Mouse (Mus musculus) MEL (cell line): Measurements from ENCODE around the gene Gng12. TPM values are rescaled to one million over a fixed set of nuclear protein-coding genes. Genes with fewer than 3 reads are reported as not detected.

Experiments
- DNase-seq: peaks from one replicate; pipeline ENCODE4 v3.0.0; 2011; ENCODE audit warnings: low read depth, low spot score
- H3K27ac ChIP-seq: 2 replicates; pipeline ENCODE4 v1.5.1; 2012; ENCODE audit warnings: low read depth, mild to moderate bottlenecking, control low read depth, low read length, moderate library complexity; ENCODE audit not compliant: control insufficient read depth
- H3K27me3 ChIP-seq, 2 experiments: fragments of 150-350 bp in 1 of 2; sonication (generic) in 1 of 2; 2 replicates each; pipeline ENCODE4 v1.6.1; 2012; ENCODE audit warnings: low read length in 2 of 2, mild to moderate bottlenecking in 2 of 2, improper control_type of control experiment in 1 of 2, moderate library complexity in 1 of 2; ENCODE audit not compliant: insufficient read depth in 2 of 2, control insufficient read depth in 1 of 2
- H3K36me3 ChIP-seq, 2 experiments: 2 replicates each; pipeline ENCODE4 v1.6.1; 2012 to 2014; ENCODE audit warnings: low read length in 2 of 2, improper control_type of control experiment in 1 of 2, inconsistent platforms in 1 of 2, mild to moderate bottlenecking in 1 of 2; ENCODE audit not compliant: insufficient read depth in 2 of 2, control insufficient read depth in 1 of 2
- H3K4me1 ChIP-seq, 2 experiments: fragments of 150-350 bp in 1 of 2; sonication (generic) in 1 of 2; 2 replicates each; pipeline ENCODE4 v1.6.1; 2012; ENCODE audit warnings: low read length in 2 of 2, improper control_type of control experiment in 1 of 2, mild to moderate bottlenecking in 1 of 2; ENCODE audit not compliant: insufficient read depth in 2 of 2, control insufficient read depth in 1 of 2
- H3K4me3 ChIP-seq, 2 experiments: fragments of 150-350 bp in 1 of 2; sonication (generic) in 1 of 2; 2 replicates each; pipeline ENCODE4 v1.5.1; 2012; ENCODE audit warnings: low read depth in 2 of 2, low read length in 2 of 2, mild to moderate bottlenecking in 2 of 2, moderate library complexity in 2 of 2, control low read depth in 1 of 2, improper control_type of control experiment in 1 of 2; ENCODE audit not compliant: control insufficient read depth in 1 of 2, insufficient read depth in 1 of 2
- H3K79me2 ChIP-seq: 2 replicates; pipeline ENCODE4 v1.6.1; 2012; ENCODE audit warnings: mild to moderate bottlenecking, low read length, moderate library complexity; ENCODE audit not compliant: control insufficient read depth, poor library complexity, insufficient read depth
- H3K9ac ChIP-seq: 2 replicates; pipeline ENCODE4 v1.6.1; 2012; ENCODE audit warnings: low read depth, mild to moderate bottlenecking, control low read depth, low read length, moderate library complexity; ENCODE audit not compliant: control insufficient read depth, poor library complexity, severe bottlenecking
- H3K9me3 ChIP-seq: fragments of 150-350 bp; sonication (generic); replicated peaks from 2 replicates; pipeline ENCODE4 v1.6.1; 2012; ENCODE audit warnings: mild to moderate bottlenecking, low read length, improper control_type of control experiment, moderate library complexity; ENCODE audit not compliant: insufficient read depth
- CHD1 ChIP-seq: IDR thresholded peaks from 2 replicates; pipeline ENCODE4 v1.6.1; 2012; ENCODE audit warnings: low read depth, mild to moderate bottlenecking, inconsistent platforms, low read length, improper control_type of control experiment
- CHD2 ChIP-seq: IDR thresholded peaks from 2 replicates; pipeline ENCODE4 v1.6.1; 2011; ENCODE audit warnings: low read length, improper control_type of control experiment
- CTCF ChIP-seq, 3 experiments: IDR thresholded peaks in 2 of 3; conservative IDR thresholded peaks in 1 of 3; 2 replicates each; pipeline ENCODE4 v1.5.1; 2011 to 2012; ENCODE audit warnings: low read length in 3 of 3, low read depth in 2 of 3, mild to moderate bottlenecking in 2 of 3, improper control_type of control experiment in 1 of 3, inconsistent platforms in 1 of 3, mixed read lengths in 1 of 3, moderate library complexity in 1 of 3; ENCODE audit not compliant: control insufficient read depth in 1 of 3, insufficient read depth in 1 of 3, poor library complexity in 1 of 3, severe bottlenecking in 1 of 3
- EP300 ChIP-seq, 2 experiments: IDR thresholded peaks; 2 replicates each; pipeline ENCODE4 v1.6.1; 2011; ENCODE audit warnings: improper control_type of control experiment in 2 of 2, low read length in 2 of 2, low read depth in 1 of 2, mild to moderate bottlenecking in 1 of 2
- ETS1 ChIP-seq: IDR thresholded peaks from 2 replicates; pipeline ENCODE4 v1.6.1; 2012; ENCODE audit warnings: low read depth, mild to moderate bottlenecking, inconsistent platforms, low read length, improper control_type of control experiment, moderate library complexity
- HCFC1 ChIP-seq: IDR thresholded peaks from 2 replicates; pipeline ENCODE4 v1.6.1; 2012; ENCODE audit warnings: low read depth, mild to moderate bottlenecking, inconsistent platforms, low read length, improper control_type of control experiment, moderate library complexity
- MAX ChIP-seq: IDR thresholded peaks from 2 replicates; pipeline ENCODE4 v1.6.1; 2011; ENCODE audit warnings: low read length, improper control_type of control experiment
- MYB ChIP-seq: IDR thresholded peaks from 2 replicates; pipeline ENCODE4 v1.6.1; 2011; ENCODE audit warnings: mild to moderate bottlenecking, low read depth, low read length, improper control_type of control experiment
- MYC ChIP-seq: IDR thresholded peaks from 2 replicates; pipeline ENCODE4 v1.6.1; 2011; ENCODE audit warnings: low read depth, mild to moderate bottlenecking, low read length, improper control_type of control experiment, moderate library complexity
- POLR2AphosphoS5 ChIP-seq: IDR thresholded peaks from 2 replicates; pipeline ENCODE4 v1.6.1; 2012; ENCODE audit warnings: low read depth, borderline replicate concordance, mild to moderate bottlenecking, inconsistent platforms, low read length, moderate library complexity, mixed read lengths
- RAD21 ChIP-seq: IDR thresholded peaks from 2 replicates; pipeline ENCODE4 v1.6.1; 2011; ENCODE audit warnings: mild to moderate bottlenecking, low read depth, low read length, improper control_type of control experiment
- RCOR1 ChIP-seq: IDR thresholded peaks from 2 replicates; pipeline ENCODE4 v1.6.1; 2012; ENCODE audit warnings: low read depth, mild to moderate bottlenecking, inconsistent platforms, low read length, improper control_type of control experiment
- SIN3A ChIP-seq: IDR thresholded peaks from 2 replicates; pipeline ENCODE4 v1.6.1; 2012; ENCODE audit warnings: low read length, improper control_type of control experiment, inconsistent platforms
- SMC3 ChIP-seq: IDR thresholded peaks from 2 replicates; pipeline ENCODE4 v1.6.1; 2011; ENCODE audit warnings: low read depth, low read length, improper control_type of control experiment
- TAL1 ChIP-seq: IDR thresholded peaks from 2 replicates; pipeline ENCODE4 v1.6.1; 2012; ENCODE audit warnings: mild to moderate bottlenecking, inconsistent platforms, low read length, moderate library complexity, mixed read lengths
- USF1 ChIP-seq: IDR thresholded peaks from 2 replicates; pipeline ENCODE4 v1.6.1; 2014; ENCODE audit warnings: low read depth, mild to moderate bottlenecking, inconsistent platforms, low read length, improper control_type of control experiment, moderate library complexity
- USF2 ChIP-seq, 2 experiments: IDR thresholded peaks; 2 replicates each; pipeline ENCODE4 v1.6.1; 2011 to 2012; ENCODE audit warnings: improper control_type of control experiment in 2 of 2, low read length in 2 of 2, borderline replicate concordance in 1 of 2, inconsistent platforms in 1 of 2, low read depth in 1 of 2, mild to moderate bottlenecking in 1 of 2; ENCODE audit not compliant: insufficient read depth in 1 of 2
- ZC3H11A ChIP-seq: IDR thresholded peaks from 2 replicates; pipeline ENCODE4 v1.6.1; 2012; ENCODE audit warnings: low read depth, mild to moderate bottlenecking, inconsistent platforms, low read length, improper control_type of control experiment
- ZNF384 ChIP-seq: IDR thresholded peaks from 2 replicates; pipeline ENCODE4 v1.6.1; 2012; ENCODE audit warnings: low read depth, mild to moderate bottlenecking, inconsistent platforms, low read length, improper control_type of control experiment
- polyA plus RNA-seq, 2 experiments: library from polyadenylated mRNA; stranded (reverse) in 1 of 2; unstranded in 1 of 2; fragments of >175 nt in 1 of 2; fragments of >200 nt in 1 of 2; gene quantifications; 2 replicates each; pipeline versions ENCODE4 v1.2.1 to v1.2.4; 2012; ENCODE audit warnings: low replicate concordance in 2 of 2, low read depth in 1 of 2; ENCODE audit not compliant: insufficient read length in 2 of 2, insufficient read depth in 1 of 2, missing spikeins in 1 of 2
- total RNA-seq: library from RNA; depleted of rRNA; stranded (reverse); fragments of 300-350 nt; gene quantifications from 2 replicates; pipeline ENCODE4 v1.2.3, GENCODE M21; 2012

Gng12 gene
- total and polyA plus RNA-seq, 3 experiments = 16.8 to 44.0 TPM; not detected in 1

- Histone ChIP-seq H3K27me3 (no peaks in the 10 kb centered on the region), H3K9ac (no peak overlapping the region), H3K9me3 (no peaks in the 10 kb centered on the region), H3K79me2 (no peaks in the 10 kb centered on the region), H3K27ac (no peak overlapping the region; the same call in 1 of the 2 replicates), H3K4me1 (peaks cover 0 to 4% of the 10 kb centered on the region in 2 experiments; a peak in 2 of 4 replicates), H3K4me3 (no peak overlapping the region), H3K36me3 (peaks cover 0 to 11% of the 10 kb centered on the region in 2 experiments; a peak in 2 of 4 replicates)
- peak; percentile 65 for DNase-seq
- TF ChIP-seq CHD2 (peak; percentile 67), SIN3A (peak; percentile 59; the same call in 1 of the 2 replicates), ZNF384 (no peak), SMC3 (no peak), RCOR1 (peak; percentile 52; the same call in 1 of the 2 replicates), ETS1 (peak; percentile 92), EP300 (IDR thresholded peaks at IDR 0.05; ENCODE audit: low read depth in 1 of 2, low read length in 2 of 2) (peak; percentile 44 to 46)
Measured at GRCm38 (mm10) chr6:66890349-66891158, 5.6 kb upstream of the Gng12 start.

DNA sequence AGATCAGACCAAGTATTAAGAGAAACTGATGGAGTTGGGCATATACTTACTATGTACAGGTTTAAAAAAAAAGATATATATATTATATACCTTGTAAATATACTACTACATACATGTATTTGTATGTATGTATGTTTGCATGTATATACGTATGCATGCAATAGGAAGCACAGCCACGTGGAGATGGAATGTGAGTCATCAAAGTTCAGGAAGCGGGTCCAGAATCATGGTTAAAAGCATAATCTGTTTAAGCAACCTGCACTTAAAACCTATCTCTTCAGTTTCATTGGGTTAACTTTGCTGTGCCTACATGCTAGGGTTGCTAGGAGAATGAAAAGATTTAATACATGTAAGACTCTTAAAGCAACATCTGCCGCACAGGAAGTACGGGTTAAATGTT lies 2.2 kb upstream of the Gng12 start:
- TF ChIP-seq RCOR1 = no peak
- TF ChIP-seq USF1 = no peak
- no peak for TF ChIP-seq ZC3H11A
- no peak for TF ChIP-seq SMC3
- TF ChIP-seq TAL1 = no peak
- TF ChIP-seq SIN3A = no peak
- no peak for TF ChIP-seq CHD1
- no peak for TF ChIP-seq USF2 (IDR thresholded peaks at IDR 0.05; ENCODE audit: borderline replicate concordance in 1 of 2, insufficient read depth in 1 of 2, low read depth in 1 of 2, low read length in 2 of 2)
- no peak for TF ChIP-seq HCFC1
- no peak for TF ChIP-seq MYB
- TF ChIP-seq POLR2AphosphoS5 = no peak
- TF ChIP-seq MYC = no peak
- TF ChIP-seq RAD21 = no peak
- no peak for TF ChIP-seq EP300 (IDR thresholded peaks at IDR 0.05; ENCODE audit: low read depth in 1 of 2, low read length in 2 of 2)
- TF ChIP-seq CTCF (IDR thresholded peaks at IDR 0.05 in 2 of 3, conservative IDR thresholded peaks at IDR 0.05 in 1 of 3; ENCODE audit: control insufficient read depth in 1 of 3, insufficient read depth in 1 of 3, low read depth in 2 of 3, low read length in 3 of 3, poor library complexity in 1 of 3, severe bottlenecking in 1 of 3) = no peak
- no peak for TF ChIP-seq MAX
- TF ChIP-seq, all 39 proteins: peak for 0
- Histone ChIP-seq H3K4me3 (no peak overlapping the region), H3K4me1 (peaks cover 6 to 11% of the 10 kb centered on the region in 2 experiments), H3K79me2 (peaks cover 14% of the 10 kb centered on the region), H3K9ac (no peak overlapping the region), H3K27me3 (no peaks in the 10 kb centered on the region), H3K36me3 (peaks cover 0 to 22% of the 10 kb centered on the region in 2 experiments; a peak in 2 of 4 replicates), H3K27ac (no peak overlapping the region), H3K9me3 (no peaks in the 10 kb centered on the region)
- DNase-seq = no peak
